Mouse (Mus musculus) erythroblast, embryonic 14.5 days (primary cell): ENCODE results near the gene Bach2. TPM values are rescaled to one million over a fixed set of nuclear protein-coding genes. Genes with fewer than 3 reads are reported as not detected.

Experiments used
- H3K27me3 ChIP-seq: 2 replicates; pipeline ENCODE4 v1.6.1; 2012; ENCODE audit warnings: inconsistent platforms; ENCODE audit not compliant: control insufficient read depth
- H3K36me3 ChIP-seq: 2 replicates; pipeline ENCODE4 v1.6.1; 2012; ENCODE audit warnings: mild to moderate bottlenecking, inconsistent platforms; ENCODE audit not compliant: control insufficient read depth
- H3K4me1 ChIP-seq: 2 replicates; pipeline ENCODE4 v1.6.1; 2012; ENCODE audit warnings: inconsistent platforms; ENCODE audit not compliant: control insufficient read depth
- H3K4me3 ChIP-seq: replicated peaks from 2 replicates; pipeline ENCODE3; 2012; ENCODE audit warnings: moderate library complexity, mild to moderate bottlenecking, inconsistent platforms
- H3K9me3 ChIP-seq: 2 replicates; pipeline ENCODE4 v1.6.1; 2012; ENCODE audit warnings: low read length, inconsistent platforms, mixed read lengths; ENCODE audit not compliant: control insufficient read depth
- GATA1 ChIP-seq: IDR thresholded peaks from 2 replicates; pipeline ENCODE4 v1.6.1; 2012; ENCODE audit warnings: low read length, inconsistent platforms, mixed read lengths
- TAL1 ChIP-seq: IDR thresholded peaks from 3 replicates; pipeline ENCODE4 v1.6.1; 2012; ENCODE audit warnings: low read length, inconsistent platforms, mixed read lengths
- polyA plus RNA-seq: library from polyadenylated mRNA; stranded (reverse); fragments of >175 nt; gene quantifications from 2 replicates; pipeline ENCODE4 v1.2.3, GENCODE M21; 2012

Bach2 gene
- polyA plus RNA-seq, 1 experiment: 0.02 TPM

DNA sequence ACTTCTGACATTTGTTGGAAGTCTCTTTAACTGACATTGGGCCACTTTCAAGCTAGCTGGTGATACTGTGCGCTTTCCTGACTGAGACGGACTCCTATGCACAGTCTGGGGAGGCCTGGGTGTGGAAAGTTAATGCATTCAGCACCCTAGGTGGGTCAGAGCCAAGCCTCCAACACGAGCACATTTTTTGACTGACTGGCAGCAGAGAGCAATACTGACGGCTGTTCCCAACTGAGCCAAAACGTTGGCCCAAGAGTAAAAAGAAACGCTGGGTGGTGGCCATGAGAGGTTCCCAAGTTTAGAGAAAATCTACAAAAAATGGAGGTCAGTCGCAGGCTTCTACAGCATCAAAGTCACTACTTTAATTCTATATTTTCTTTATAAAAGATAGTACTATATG is 272.3 kb downstream of the Bach2 start:
- Histone ChIP-seq H3K27me3 (no peaks in the 10 kb centered on the region), H3K9me3 (no peaks in the 10 kb centered on the region), H3K4me1 (no peaks in the 10 kb centered on the region), H3K36me3 (no peaks in the 10 kb centered on the region), H3K4me3 (no peak overlapping the region)
- TF ChIP-seq TAL1: no peak
- TF ChIP-seq GATA1: no peak

DNA sequence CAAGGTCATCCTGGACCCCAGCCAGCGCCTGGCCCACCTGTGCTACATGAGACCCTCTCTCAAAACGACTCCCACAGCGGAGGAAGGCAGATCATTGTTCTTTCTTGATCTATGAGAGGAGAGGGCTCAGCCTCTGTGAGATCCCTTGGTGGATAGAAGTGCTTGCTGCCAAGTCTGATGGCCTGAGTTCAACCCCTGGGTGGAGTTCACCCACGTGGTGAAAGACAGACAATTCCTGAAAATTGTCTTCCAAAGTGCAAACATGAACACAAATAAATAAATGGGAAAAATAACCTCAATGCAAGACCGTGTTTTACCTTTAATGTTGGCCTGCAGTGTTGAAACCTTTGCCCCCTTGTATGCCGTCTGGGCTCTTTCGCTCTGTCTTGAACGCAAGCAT is 277.5 kb downstream of the Bach2 start:
- no peaks in the 10 kb centered on the region for H3K36me3 ChIP-seq
- no peak overlapping the region for H3K4me3 ChIP-seq
- no peaks in the 10 kb centered on the region for H3K27me3 ChIP-seq
- no peaks in the 10 kb centered on the region for H3K4me1 ChIP-seq
- H3K9me3 ChIP-seq: no peaks in the 10 kb centered on the region
- TF ChIP-seq GATA1 (no peak), TAL1 (no peak)

DNA sequence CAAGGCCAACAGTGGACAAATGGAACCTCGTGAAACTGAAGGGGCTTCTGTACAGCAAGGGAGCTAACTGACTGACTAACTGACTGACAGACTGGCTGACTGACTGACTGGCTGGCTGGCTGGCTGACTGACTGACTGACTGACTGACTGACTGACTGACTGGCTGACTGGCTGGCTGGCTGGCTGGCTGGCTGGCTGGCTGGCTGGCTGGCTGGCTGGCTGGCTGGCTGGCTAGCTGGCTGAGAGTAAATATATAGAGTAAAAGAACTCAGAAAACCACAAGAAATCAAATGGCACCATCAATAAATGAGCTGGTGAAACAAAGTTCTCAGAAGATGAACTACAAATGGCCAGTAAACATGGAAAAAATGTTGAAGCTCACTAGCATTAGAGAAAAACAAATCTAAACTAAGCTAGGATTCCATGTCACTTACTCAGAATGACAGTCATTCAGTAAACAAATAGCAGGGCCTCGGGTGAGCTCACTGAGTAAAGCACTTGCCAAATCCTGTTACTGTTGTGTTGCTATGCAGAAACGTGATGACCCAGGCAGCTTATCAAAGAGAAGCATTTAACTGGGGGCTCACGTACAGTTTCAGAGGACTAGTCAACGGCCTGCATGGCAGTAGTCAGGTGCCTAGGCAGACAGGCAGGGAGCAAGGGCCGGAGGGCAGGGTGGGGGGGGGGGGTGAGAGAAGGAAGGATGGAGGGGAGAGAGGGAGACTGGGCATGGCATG is 280.4 kb downstream of the Bach2 start:
- no peak overlapping the region for H3K4me3 ChIP-seq
- TF ChIP-seq GATA1 (no peak), TAL1 (no peak)
- H3K27me3 ChIP-seq: no peaks in the 10 kb centered on the region
- no peaks in the 10 kb centered on the region for H3K9me3 ChIP-seq
- no peaks in the 10 kb centered on the region for H3K4me1 ChIP-seq
- H3K36me3 ChIP-seq: no peaks in the 10 kb centered on the region

DNA sequence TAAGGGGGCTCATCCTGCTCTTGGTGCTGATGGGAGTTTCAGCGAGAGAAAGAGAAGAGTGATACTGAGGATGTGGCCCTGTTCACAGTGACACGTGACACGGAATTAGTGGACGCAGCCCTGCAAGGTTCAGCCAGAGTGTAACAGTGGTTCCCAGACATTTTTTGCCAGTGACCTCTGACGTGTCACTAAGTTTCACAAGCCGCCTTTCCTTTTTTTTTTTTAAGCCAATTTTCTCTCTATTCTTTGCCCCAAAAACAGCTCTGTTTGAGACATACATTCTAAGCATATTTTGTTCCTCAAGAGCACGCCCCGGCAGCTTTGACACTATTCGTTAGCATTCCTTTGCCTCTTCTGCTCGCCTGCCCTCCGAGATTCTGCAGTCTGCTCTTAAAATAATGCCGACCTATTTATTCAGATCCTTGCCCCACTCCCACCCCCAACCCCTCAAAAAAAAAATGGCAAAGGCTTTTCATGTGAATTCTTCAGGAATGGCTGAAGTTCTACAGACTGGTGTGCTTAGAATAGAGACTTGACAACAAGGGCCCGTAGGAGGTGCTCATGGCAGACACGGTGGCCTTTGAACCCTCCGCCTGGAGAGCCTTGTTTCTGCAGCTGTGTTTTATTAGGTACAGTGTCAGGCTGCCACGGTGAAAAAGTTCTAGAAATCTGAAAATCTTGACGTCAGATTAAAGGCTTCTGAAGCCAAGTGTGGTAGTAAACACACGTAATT is 282.2 kb downstream of the Bach2 start:
- no peaks in the 10 kb centered on the region for H3K27me3 ChIP-seq
- no peaks in the 10 kb centered on the region for H3K4me1 ChIP-seq
- TF ChIP-seq GATA1 (no peak), TAL1 (no peak)
- H3K4me3 ChIP-seq: no peak overlapping the region
- H3K9me3 ChIP-seq: no peaks in the 10 kb centered on the region
- H3K36me3 ChIP-seq: no peaks in the 10 kb centered on the region

DNA sequence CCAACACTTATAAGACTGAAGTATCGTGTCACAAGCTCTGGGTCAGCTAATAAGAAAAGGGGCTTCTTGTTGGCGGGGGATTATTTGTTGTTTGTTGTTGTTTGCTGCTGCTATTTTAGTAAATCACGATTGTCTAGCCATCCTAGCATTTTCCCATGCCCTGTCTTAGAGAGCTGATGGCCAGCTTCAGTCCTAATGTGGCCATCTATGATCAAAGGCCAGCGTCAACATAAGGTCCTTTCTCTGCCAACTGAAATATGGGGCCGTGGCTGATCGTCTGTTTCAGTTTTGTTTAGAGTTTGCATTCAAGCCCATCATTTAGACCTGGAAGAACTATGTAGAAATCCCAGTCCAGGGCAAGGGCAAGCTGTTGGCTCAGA is 282.7 kb downstream of the Bach2 start:
- TF ChIP-seq GATA1 (no peak), TAL1 (no peak)
- H3K36me3 ChIP-seq: no peaks in the 10 kb centered on the region
- no peak overlapping the region for H3K4me3 ChIP-seq
- H3K4me1 ChIP-seq: no peaks in the 10 kb centered on the region
- no peaks in the 10 kb centered on the region for H3K9me3 ChIP-seq
- no peaks in the 10 kb centered on the region for H3K27me3 ChIP-seq

DNA sequence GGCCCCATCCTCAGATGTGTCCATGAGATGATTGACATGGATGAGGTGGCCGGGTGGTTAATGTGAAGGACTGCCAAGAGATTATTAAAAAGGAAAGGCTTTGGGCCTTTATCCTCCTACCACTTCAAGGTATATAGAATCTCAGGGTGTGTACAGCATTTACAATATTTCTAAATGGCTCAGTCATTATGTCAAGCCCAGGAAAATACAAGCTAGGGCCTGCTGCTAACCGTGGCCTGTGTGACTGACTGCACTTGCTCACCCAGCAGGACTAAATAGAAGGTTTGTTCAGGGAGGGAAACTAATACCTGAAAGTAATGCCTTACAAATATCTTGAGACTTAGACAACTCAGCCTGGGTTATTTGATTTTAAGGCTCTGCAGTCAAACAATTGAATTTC is 283.4 kb downstream of the Bach2 start:
- Histone ChIP-seq H3K36me3 (no peaks in the 10 kb centered on the region), H3K4me3 (no peak overlapping the region), H3K4me1 (no peaks in the 10 kb centered on the region), H3K9me3 (no peaks in the 10 kb centered on the region), H3K27me3 (no peaks in the 10 kb centered on the region)
- TF ChIP-seq GATA1 (no peak), TAL1 (no peak)

DNA sequence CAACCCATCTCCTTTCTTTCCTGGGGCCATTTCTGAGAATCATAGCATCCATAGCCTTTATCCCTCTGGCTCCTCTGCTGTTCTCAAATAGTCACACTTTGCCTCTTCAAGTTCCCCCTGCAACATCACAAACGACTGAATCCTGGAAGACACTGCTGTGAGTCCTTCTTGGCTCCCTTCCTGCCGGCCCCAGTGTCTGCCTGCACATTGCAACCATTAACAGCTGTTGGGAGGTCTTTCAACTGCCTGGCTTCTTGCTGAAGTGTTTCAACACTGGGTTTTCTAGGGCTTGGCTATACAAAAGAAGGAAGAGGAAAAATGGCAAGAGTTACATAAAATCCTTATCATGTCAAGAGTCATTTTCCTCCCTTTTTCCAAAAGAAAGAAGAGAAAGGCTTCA is 285.7 kb downstream of the Bach2 start:
- no peaks in the 10 kb centered on the region for H3K4me1 ChIP-seq
- H3K9me3 ChIP-seq: no peaks in the 10 kb centered on the region
- no peaks in the 10 kb centered on the region for H3K27me3 ChIP-seq
- no peak for TF ChIP-seq GATA1
- no peak for TF ChIP-seq TAL1
- no peak overlapping the region for H3K4me3 ChIP-seq
- no peaks in the 10 kb centered on the region for H3K36me3 ChIP-seq

DNA sequence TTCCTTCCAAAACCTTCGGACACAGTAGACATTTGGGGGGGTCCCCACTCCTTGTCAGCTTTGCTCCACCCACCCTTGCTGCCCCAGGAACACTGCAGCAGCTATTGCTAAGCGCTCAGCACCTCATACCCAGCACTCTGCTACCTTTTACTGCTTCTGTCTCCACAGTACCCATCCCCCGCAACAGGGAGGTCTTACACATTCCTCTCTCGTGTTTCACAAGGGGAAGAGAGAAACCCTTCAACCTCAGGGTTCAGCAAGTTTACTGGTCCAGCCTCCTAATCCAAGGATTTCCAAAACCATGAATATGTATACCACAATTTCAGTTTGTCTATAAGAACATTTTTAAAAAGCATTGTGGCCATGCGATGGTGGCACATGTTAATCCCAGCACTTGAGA is 286.4 kb downstream of the Bach2 start:
- Histone ChIP-seq H3K4me3 (no peak overlapping the region), H3K36me3 (no peaks in the 10 kb centered on the region), H3K9me3 (no peaks in the 10 kb centered on the region), H3K4me1 (no peaks in the 10 kb centered on the region), H3K27me3 (no peaks in the 10 kb centered on the region)
- TF ChIP-seq GATA1 (no peak), TAL1 (no peak)

DNA sequence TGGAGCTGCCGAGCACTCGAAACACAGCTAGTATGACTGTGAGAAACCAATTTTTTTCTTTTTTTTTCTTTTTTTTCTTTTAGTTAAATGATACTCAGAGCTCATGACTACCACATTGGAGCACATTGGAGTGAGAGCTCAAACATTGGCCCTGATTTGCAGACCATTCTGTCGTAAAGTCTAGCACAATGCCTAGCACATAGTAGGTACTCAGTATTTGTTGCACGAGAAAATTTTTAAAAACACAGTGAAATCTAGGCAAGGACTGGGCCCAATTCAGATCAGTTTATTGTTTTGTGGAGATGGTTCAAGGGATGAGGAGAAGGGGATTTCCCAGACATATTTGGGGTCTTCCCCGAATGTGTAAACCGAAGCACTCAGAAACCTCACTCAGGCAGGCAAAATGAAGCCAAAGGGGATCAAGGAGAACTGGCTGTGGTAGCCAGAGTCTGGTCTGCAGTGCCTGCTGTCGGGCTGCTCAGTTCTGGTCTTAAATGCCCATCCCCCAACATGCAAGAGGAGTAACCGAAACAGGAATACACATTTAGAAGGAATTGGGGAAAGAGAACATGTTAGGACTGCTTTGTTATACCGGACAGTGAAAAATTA is 287.7 kb downstream of the Bach2 start:
- Histone ChIP-seq H3K4me3 (no peak overlapping the region), H3K36me3 (no peaks in the 10 kb centered on the region), H3K4me1 (no peaks in the 10 kb centered on the region), H3K9me3 (no peaks in the 10 kb centered on the region), H3K27me3 (no peaks in the 10 kb centered on the region)
- TF ChIP-seq GATA1 (no peak), TAL1 (no peak)

DNA sequence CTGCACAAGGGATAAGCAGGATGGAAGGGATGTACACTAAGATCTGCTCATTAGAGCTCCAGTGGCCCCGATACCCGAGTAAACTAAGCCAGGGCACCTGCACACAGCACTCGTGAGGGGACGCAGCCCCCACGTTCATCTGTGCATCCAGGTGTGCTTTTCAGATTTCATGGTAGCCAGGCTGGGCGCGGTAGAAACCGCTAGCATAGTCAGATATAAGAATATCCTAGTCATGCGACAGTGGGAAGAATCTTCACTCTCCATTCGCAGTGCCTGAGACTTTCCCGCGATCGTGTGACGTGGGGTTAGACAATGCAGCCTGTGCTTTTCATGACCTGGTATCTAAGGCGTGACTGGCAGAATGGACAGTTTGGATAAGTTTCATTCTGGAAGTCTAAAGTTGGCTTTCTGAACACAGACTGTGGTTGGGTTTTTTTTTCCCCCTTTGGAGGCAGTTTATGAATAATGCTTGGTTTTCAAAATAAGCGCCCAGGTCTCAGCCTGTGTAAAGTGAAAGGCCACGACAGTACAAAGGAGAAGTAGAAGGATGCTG is 290.9 kb downstream of the Bach2 start:
- H3K4me1 ChIP-seq: no peaks in the 10 kb centered on the region
- no peak for TF ChIP-seq TAL1
- TF ChIP-seq GATA1: no peak
- no peak overlapping the region for H3K4me3 ChIP-seq
- no peaks in the 10 kb centered on the region for H3K36me3 ChIP-seq
- no peaks in the 10 kb centered on the region for H3K27me3 ChIP-seq
- no peaks in the 10 kb centered on the region for H3K9me3 ChIP-seq
